Comparison of ENCODE assay signal across 19 mouse cellular contexts in the genomic region with DNA sequence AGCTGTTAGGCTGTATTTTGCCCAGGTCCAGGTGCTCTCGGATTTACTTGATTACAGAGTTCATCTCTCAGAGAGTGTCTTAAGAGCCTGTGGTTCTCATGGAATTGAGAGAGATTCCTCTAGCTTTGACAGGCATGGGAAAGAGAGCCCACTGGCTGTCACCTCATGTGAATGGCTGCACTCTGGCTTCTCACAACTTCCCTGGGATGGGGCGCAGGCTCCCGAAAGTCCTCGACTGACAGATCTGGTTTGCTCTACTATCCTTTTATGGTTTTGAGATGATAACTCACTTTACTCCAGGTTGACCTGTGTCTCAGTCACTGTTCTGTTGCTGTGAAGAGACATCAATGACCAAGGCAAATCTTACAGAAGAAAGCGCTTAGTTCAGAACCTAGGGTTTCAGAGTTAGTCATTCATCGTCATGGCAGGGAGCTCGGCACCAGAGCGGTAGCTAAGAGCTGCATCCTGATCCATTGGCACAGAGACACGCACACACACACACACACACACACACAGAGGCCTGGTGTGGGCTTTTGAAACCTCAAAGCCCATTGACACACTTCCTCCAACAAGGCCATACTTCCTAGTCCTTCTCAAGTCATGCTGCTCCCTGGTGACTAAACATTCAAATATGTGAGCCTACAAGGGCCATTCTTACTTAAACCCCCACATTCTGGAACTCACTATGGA. TPM values are rescaled to one million over a fixed set of nuclear protein-coding genes. Genes with fewer than 3 reads are reported as not detected.
DNase-seq lines count a peak whose midpoint lies in the region; TF ChIP-seq lines count a peak whose summit lies in the region.
"Had no signal": no experiment of that assay in that cellular context is flagged by ENCODE, and none has a peak within 500 bp of the region (broad histone marks: within the 10 kb centered on the region; RNA-seq: fewer than 3 reads in every experiment).

No protein-coding gene starts in this region.

- peak overlapping the region; percentile 3; the same call in 1 of the 2 replicates for H3K27ac ChIP-seq in testis, adult 2 months (ENCODE audit: control insufficient read depth, insufficient read depth, low read depth, low read length)
- H3K27ac ChIP-seq in CH12.LX (ENCODE audit: insufficient read depth, low read depth) (no peak overlapping the region), macrophage (peak overlapping the region; percentile 34)
- H3K27ac ChIP-seq: embryonic facial prominence, embryonic 15.5 days; forebrain, embryonic 10.5 days; hindbrain, embryonic 10.5 days; limb, embryonic 15.5 days; neural tube, embryonic 15.5 days had no signal

- intact Hi-C loops in gastrocnemius, postnatal 14 days (cut with DNase I; ENCODE audit: low total_unique reads), result no loop called here
- intact Hi-C loops in left cerebral cortex, postnatal 4 days (cut with DNase I), result no loop called here
- intact Hi-C loops in heart, postnatal 25 days (cut with DNase I), result no loop called here

- dilution Hi-C loops in CH12.LX (cut with MboI; ENCODE audit: extremely low pct_ligation_motif_present, extremely low pct_unique_long_range_greater_than_20kb, low sequenced_read_pairs), result no loop called here

- no peak for TF ChIP-seq POLR2A in testis, adult 2 months (IDR thresholded peaks at IDR 0.05; ENCODE audit: control insufficient read depth, low read depth, low read length)
- no peak for TF ChIP-seq POLR2A in CH12.LX (IDR thresholded peaks at IDR 0.05; ENCODE audit: low read depth, low read length)

- no peak for TF ChIP-seq RAD21 in CH12.LX (IDR thresholded peaks at IDR 0.05; ENCODE audit: low read depth, low read length)

- TF ChIP-seq CTCF in testis, adult 2 months (IDR thresholded peaks at IDR 0.05; ENCODE audit: control insufficient read depth, insufficient read depth, insufficient replicate concordance, low read depth, low read length), result no peak
- no peak for TF ChIP-seq CTCF in CH12.LX (conservative IDR thresholded peaks at IDR 0.05 in 1 of 2, IDR thresholded peaks at IDR 0.05 in 1 of 2; ENCODE audit: low read depth in 2 of 2, low read length in 2 of 2)

- H3K36me3 ChIP-seq in testis, adult 2 months (ENCODE audit: control insufficient read depth, insufficient read depth, low read length), result no peaks in the 10 kb centered on the region
- H3K36me3 ChIP-seq in CH12.LX (replicated peaks in 1 of 2; ENCODE audit: control insufficient read depth in 1 of 2, insufficient read depth in 1 of 2, low read length in 1 of 2), result peaks cover 16 to 59% of the 10 kb centered on the region in 2 experiments
- H3K36me3 ChIP-seq in macrophage (ENCODE audit: inconsistent target), result peaks cover 40% of the 10 kb centered on the region
- H3K36me3 ChIP-seq: forebrain, embryonic 10.5 days had no signal

- WGBS in macrophage (ENCODE audit: missing documents), result 56% methylated on average over 9 of the region's 9 CpGs

- H3K9ac ChIP-seq in CH12.LX (ENCODE audit: insufficient read depth, low read depth), result no peak overlapping the region
- H3K9ac ChIP-seq: embryonic facial prominence, embryonic 15.5 days; heart, embryonic 12.5 days; limb, embryonic 15.5 days; neural tube, embryonic 15.5 days had no signal

- peak; percentile 27; the same call in 1 of the 2 replicates for TF ChIP-seq EP300 in CH12.LX (IDR thresholded peaks at IDR 0.05; ENCODE audit: low read length)

- H3K4me2 ChIP-seq in CH12.LX (ENCODE audit: insufficient read depth, low read depth, poor library complexity, severe bottlenecking), result no peak overlapping the region
- H3K4me2 ChIP-seq: embryonic facial prominence, embryonic 15.5 days; heart, embryonic 12.5 days; limb, embryonic 15.5 days; neural tube, embryonic 15.5 days had no signal

- in situ Hi-C loops in CH12.LX (cut with MboI; ENCODE audit: low pct_ligation_motif_present, low pct_unique_long_range_greater_than_20kb, low sequenced_read_pairs), result no loop called here

- peak; percentile 2 for DNase-seq in gastrocnemius, postnatal 10 days
- DNase-seq in gastrocnemius, postnatal 14 days, result no peak
- DNase-seq in testis, postnatal 14 days (ENCODE audit: low spot score), result no peak
- no peak for DNase-seq in CH12.LX (ENCODE audit: extremely low read depth)
- DNase-seq in left cerebral cortex, postnatal 4 days, result no peak
- DNase-seq in heart, postnatal 25 days (ENCODE audit: low spot score), result no peak
- DNase-seq: adrenal gland, adult 2 months; kidney, adult 9 months; midbrain, embryonic 14.5 days; thymus, postnatal 25 days had no signal

- no peaks in the 10 kb centered on the region for H3K27me3 ChIP-seq in testis, adult 2 months (ENCODE audit: control insufficient read depth, insufficient read depth, low read length)
- no peaks in the 10 kb centered on the region for H3K27me3 ChIP-seq in CH12.LX (replicated peaks)
- H3K27me3 ChIP-seq: embryonic facial prominence, embryonic 15.5 days; heart, embryonic 12.5 days; limb, embryonic 15.5 days; neural tube, embryonic 15.5 days had no signal

- H3K79me2 ChIP-seq in CH12.LX (replicated peaks; ENCODE audit: control insufficient read depth, extremely low read depth, insufficient read depth, poor library complexity, severe bottlenecking) (0 out of 2 replicates have a peak, but pooled peaks cover 3% of the 10 kb centered on the region), macrophage (ENCODE audit: inconsistent target) (peaks cover 95% of the 10 kb centered on the region)

- no peaks in the 10 kb centered on the region for H3K9me3 ChIP-seq in CH12.LX (replicated peaks; ENCODE audit: low read length)
- H3K9me3 ChIP-seq: embryonic facial prominence, embryonic 15.5 days; forebrain, embryonic 10.5 days; heart, embryonic 12.5 days; hindbrain, embryonic 10.5 days; limb, embryonic 15.5 days; neural tube, embryonic 15.5 days had no signal

- peaks cover 23% of the 10 kb centered on the region for H3K4me1 ChIP-seq in testis, adult 2 months (ENCODE audit: control insufficient read depth, insufficient read depth, low read length)
- peaks cover 17 to 67% of the 10 kb centered on the region in 2 experiments for H3K4me1 ChIP-seq in CH12.LX (ENCODE audit: control insufficient read depth in 1 of 2, insufficient read depth in 2 of 2)

- peak overlapping the region; percentile 71 for H3K4me3 ChIP-seq in testis, adult 2 months (ENCODE audit: control insufficient read depth, low read depth, low read length)
- H3K4me3 ChIP-seq in CH12.LX (replicated peaks in 1 of 3; ENCODE audit: low read depth in 2 of 3, low read length in 2 of 3, poor library complexity in 1 of 3) (no peak overlapping the region), macrophage (ENCODE audit: inconsistent target) (no peak overlapping the region)
- H3K4me3 ChIP-seq: embryonic facial prominence, embryonic 15.5 days; forebrain, embryonic 10.5 days; heart, embryonic 12.5 days; hindbrain, embryonic 10.5 days; limb, embryonic 15.5 days; myocyte; neural tube, embryonic 15.5 days had no signal

TF ChIP-seq in CH12.LX, 34 proteins besides CTCF, POLR2A, EP300 and RAD21:
- TF ChIP-seq USF1 (IDR thresholded peaks at IDR 0.05; ENCODE audit: low read depth, low read length), result no peak
- no peak for TF ChIP-seq SMC3 (IDR thresholded peaks at IDR 0.05; ENCODE audit: low read depth, low read length)
- no peak for TF ChIP-seq MAZ (IDR thresholded peaks at IDR 0.05; ENCODE audit: low read depth, low read length)
- TF ChIP-seq MXI1 (IDR thresholded peaks at IDR 0.05; ENCODE audit: low read depth, low read length), result no peak
- no peak for TF ChIP-seq GABPA (IDR thresholded peaks at IDR 0.05; ENCODE audit: insufficient replicate concordance, low read depth, low read length)
- no peak for TF ChIP-seq ZKSCAN1 (IDR thresholded peaks at IDR 0.05; ENCODE audit: borderline replicate concordance, low read depth, low read length)
- TF ChIP-seq MAFK (IDR thresholded peaks at IDR 0.05; ENCODE audit: insufficient replicate concordance, low read length), result no peak
- no peak for TF ChIP-seq TCF12 (IDR thresholded peaks at IDR 0.05; ENCODE audit: low read depth, low read length)
- TF ChIP-seq BHLHE40 (IDR thresholded peaks at IDR 0.05; ENCODE audit: low read depth, low read length), result no peak
- no peak for TF ChIP-seq UBTF (IDR thresholded peaks at IDR 0.05; ENCODE audit: low read depth, low read length)
- TF ChIP-seq MAX (IDR thresholded peaks at IDR 0.05; ENCODE audit: low read length), result no peak
- no peak for TF ChIP-seq POLR2AphosphoS2 (IDR thresholded peaks at IDR 0.05; ENCODE audit: low read depth, low read length)

RNA-seq across cellular contexts. Expression of gene Slc31a2, which starts 28.6 kb away (rescaled TPM):
- 1 to 10 TPM; 6.6 to 9.2 TPM for total RNA-seq in gastrocnemius, postnatal 10 days (2021)
- total RNA-seq in gastrocnemius, postnatal 14 days (2021), result 1 to 10 TPM; 4.8 to 6.0 TPM
- 35.2 and 35.6 TPM in 2 replicates for polyA plus RNA-seq in testis, adult 2 months (2012; rRNA removed)
- total RNA-seq in CH12.LX (2012; rRNA removed), result 8.4 and 8.6 TPM in 2 replicates
- 6.9 and 7.2 TPM in 2 replicates for total RNA-seq in CH12.LX (2014; rRNA removed)
- polyA plus RNA-seq in CH12.LX (2012; ENCODE audit: insufficient read length, low read depth), result 5.9 and 6.2 TPM in 2 replicates
- 100 to 1,000 TPM in 20 of 26 experiments, 10 to 100 TPM in 6; 30.8 to 346 (median 186) TPM for total RNA-seq in macrophage (2018; cell fraction: chromatin; rRNA removed)
- total RNA-seq in macrophage (2018; cell fraction: cytosol; rRNA removed), result 100 to 1,000 TPM in 16 of 26 experiments, 10 to 100 TPM in 10; 40.5 to 406 (median 208) TPM
- 100 to 1,000 TPM in 24 of 26 experiments, 10 to 100 TPM in 2; 78.8 to 617 (median 339) TPM for total RNA-seq in macrophage (2018; cell fraction: nucleus; rRNA removed)
- 40.1 to 89.6 TPM (median 57.2 TPM) in 3 replicates for polyA plus RNA-seq in macrophage (2018)
- total RNA-seq in left cerebral cortex, postnatal 4 days (2021), result 10 to 100 TPM in 1 of 2 experiments, 1 to 10 TPM in 1; 9.5 to 12.2 TPM
- 10 to 100 TPM; 19.9 to 22.6 TPM for total RNA-seq in heart, postnatal 25 days (2021)
